Mouse (Mus musculus): ENCODE measurements at regions not wholly inside any gene's neighbourhood (a gene's known extent, or its start where the extent isn't known, plus 50 kb on each side); places are given as distances from the start of the nearest gene placed in this dataset.
"Not testable (repeated sequence)": the region's sequence is repeated elsewhere in the genome, so short reads cannot be mapped to it uniquely, and the experiment has no call there.

DNA sequence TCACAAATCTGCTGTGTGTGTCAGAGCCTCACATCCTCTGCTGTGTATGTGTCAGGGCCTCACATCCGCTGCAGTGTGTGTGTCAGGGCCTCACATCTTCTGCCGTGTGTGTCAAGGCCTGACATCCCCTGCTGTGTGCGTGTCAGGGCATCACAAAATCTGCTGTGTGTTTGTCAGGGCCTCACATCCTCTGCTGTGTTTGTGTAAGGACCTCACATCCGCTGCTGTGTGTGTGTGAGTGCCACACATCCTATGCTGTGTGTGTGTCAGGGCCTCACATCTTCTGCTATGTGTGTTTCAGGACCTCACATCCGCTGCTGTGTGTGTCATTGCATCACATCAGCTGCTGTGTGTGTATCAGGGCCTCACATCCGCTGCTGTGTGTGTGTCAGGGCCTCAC is 63.3 kb downstream of the Asmt start:
- DNase-seq (ENCODE audit: low spot score in 2 of 2): peak in 1 of 2 experiments; percentile 1

DNA sequence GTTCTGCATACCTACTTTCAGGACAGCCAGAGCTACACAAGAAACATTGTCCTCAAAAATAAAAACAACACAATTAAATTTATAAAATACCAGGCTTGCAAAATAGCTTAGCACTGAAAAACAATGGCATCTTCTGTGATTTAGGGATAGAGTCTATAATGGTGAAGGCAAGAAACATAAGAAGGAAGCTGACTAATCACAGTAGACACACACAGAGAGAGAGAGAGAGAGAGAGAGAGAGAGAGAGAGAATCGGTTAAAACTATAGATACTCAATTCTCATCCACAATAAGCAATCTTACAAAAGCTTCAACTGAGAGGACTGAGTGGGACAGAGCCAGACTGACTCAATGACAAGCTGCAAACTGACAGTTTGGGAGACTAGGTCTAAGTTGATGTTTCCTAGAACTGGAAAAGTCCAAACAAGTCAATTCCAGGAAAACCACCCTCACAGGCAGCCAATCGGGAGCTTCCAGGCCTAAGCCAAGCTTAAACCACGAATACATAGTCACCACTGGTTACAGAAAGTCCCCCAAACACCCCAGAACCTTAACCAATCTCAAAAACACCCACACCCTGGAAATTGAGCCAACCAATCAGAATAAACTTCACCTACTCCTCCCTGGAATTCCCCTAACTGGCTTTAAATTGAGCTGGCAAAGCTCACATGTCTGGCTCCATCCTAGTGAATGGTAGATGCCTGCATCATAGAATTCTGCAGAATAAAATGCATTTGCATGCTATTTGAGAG is 81.2 kb downstream of the Asmt start:
- not testable (repeated sequence) for DNase-seq (ENCODE audit: low spot score in 2 of 2)
